Mouse (Mus musculus) lung, embryonic 15.5 days (tissue): ENCODE results near the gene Rpp40. TPM values are rescaled to one million over a fixed set of nuclear protein-coding genes. Genes with fewer than 3 reads are reported as not detected.

ENCODE experiments used
- ATAC-seq: fragments of 200-750 bp; cut with Nextera tagmentation; 2 replicates; pipeline ENCODE4 v1.8.0; 2017; ENCODE audit warnings: moderate number of reproducible peaks, borderline replicate concordance; ENCODE audit not compliant: low FRiP score, low TSS enrichment; ENCODE audit errors: extremely low read depth
- H3K27ac ChIP-seq: fragments of 300-500 bp; sonication (generic); 2 replicates; pipeline ENCODE4 v1.5.1; 2015; ENCODE audit warnings: moderate library complexity, mild to moderate bottlenecking, inconsistent platforms
- H3K27me3 ChIP-seq: fragments of 300-500 bp; sonication (generic); 2 replicates; pipeline ENCODE4 v1.6.1; 2015; ENCODE audit warnings: inconsistent platforms
- H3K36me3 ChIP-seq: fragments of 300-500 bp; sonication (generic); 2 replicates; pipeline ENCODE4 v1.6.1; 2015; ENCODE audit warnings: inconsistent platforms
- H3K4me1 ChIP-seq: fragments of 300-500 bp; sonication (generic); 2 replicates; pipeline ENCODE4 v1.6.1; 2015; ENCODE audit warnings: inconsistent platforms
- H3K4me2 ChIP-seq: fragments of 300-500 bp; sonication (generic); 2 replicates; pipeline ENCODE4 v1.6.1; 2015; ENCODE audit warnings: inconsistent platforms, mild to moderate bottlenecking, moderate library complexity
- H3K4me3 ChIP-seq: fragments of 300-500 bp; sonication (generic); 2 replicates; pipeline ENCODE4 v1.5.1; 2015; ENCODE audit warnings: mild to moderate bottlenecking, inconsistent platforms
- H3K9ac ChIP-seq: fragments of 300-500 bp; sonication (generic); 2 replicates; pipeline ENCODE4 v1.6.1; 2015; ENCODE audit warnings: inconsistent platforms
- H3K9me3 ChIP-seq: fragments of 300-500 bp; sonication (generic); 2 replicates; pipeline ENCODE4 v1.6.1; 2016; ENCODE audit warnings: inconsistent platforms
- WGBS: fragments of 180-500 bp; shearing (Covaris S2); methylation state at CpG from one replicate; pipeline ENCODE4 v1.1.7; 2015; 5-methylcytosine and 5-hydroxymethylcytosine counted together
- polyA plus RNA-seq: library from polyadenylated mRNA; unstranded; fragments of >200 nt; fragmentation: Nextera tagmentation; extraction: Ambion mirVana; gene quantifications from 2 replicates; pipeline ENCODE4 v1.2.1, GENCODE M21; 2015

The Rpp40 gene
- polyA plus RNA-seq, 1 experiment from 2014 or later, result 14.7 TPM

- 51% methylated on average over 3 of the region's 3 CpGs for WGBS
- H3K36me3 ChIP-seq, result no peaks in the 10 kb centered on the region
- H3K9me3 ChIP-seq, result no peaks in the 10 kb centered on the region
- no peak for ATAC-seq
- H3K9ac ChIP-seq, result no peak overlapping the region
- H3K27ac ChIP-seq, result no peak overlapping the region
- no peak overlapping the region for H3K4me2 ChIP-seq
- peaks cover 8% of the 10 kb centered on the region for H3K4me1 ChIP-seq
- H3K4me3 ChIP-seq, result no peak overlapping the region
- H3K27me3 ChIP-seq, result no peaks in the 10 kb centered on the region
These were observed 60.9 kb downstream of the Rpp40 start for GRCm38 (mm10) chr13:35845306-35845705.

Other genes starting within 250 kb of the Rpp40 start
- gene Cdyl, start 246.5 kb downstream of the Rpp40 start, polyA plus RNA-seq, result 15.7 and 17.4 TPM in 2 replicates
- 0.69 and 1.4 TPM in 2 replicates for gene Ppp1r3g, start 52.5 kb upstream of the Rpp40 start, polyA plus RNA-seq
- 37.3 and 39.7 TPM in 2 replicates for gene Fars2, start 211.1 kb upstream of the Rpp40 start, polyA plus RNA-seq
- gene Lyrm4, start 211.2 kb upstream of the Rpp40 start, polyA plus RNA-seq, result 22.3 and 25.8 TPM in 2 replicates